Mouse (Mus musculus): ENCODE measurements around the gene Vpreb1. TPM values are rescaled to one million over a fixed set of nuclear protein-coding genes. Genes with fewer than 3 reads are reported as not detected.
"Not testable (repeated sequence)": the region's sequence is repeated elsewhere in the genome, so short reads cannot be mapped to it uniquely, and the experiment has no call there.

Vpreb1 gene
- total and polyA plus RNA-seq, 2 experiments from 2014 or later, result 0.44 TPM; not detected in 1

GRCm38 (mm10) chr16:16865217-16865616 is 5.4 kb downstream of the Vpreb1 start:
- no peaks in the 10 kb centered on the region for H3K27me3 ChIP-seq (ENCODE audit: control insufficient read depth, insufficient read depth, low read length)
- no peak overlapping the region for H3K4me2 ChIP-seq (ENCODE audit: low read depth, low read length)
- no peak overlapping the region for H3K27ac ChIP-seq (ENCODE audit: low read depth)
- H3K9me3 ChIP-seq (replicated peaks; ENCODE audit: control insufficient read depth, low read length), result no peaks in the 10 kb centered on the region
- ATAC-seq (ENCODE audit: insufficient read depth, low read depth), result no peak; the same call in 1 of the 2 replicates
- H3K4me3 ChIP-seq (ENCODE audit: low read depth, low read length), result no peak overlapping the region
- TF ChIP-seq EP300 (IDR thresholded peaks at IDR 0.05; ENCODE audit: low read depth) (no peak), CTCF (IDR thresholded peaks at IDR 0.05; ENCODE audit: low read depth) (no peak)
- peaks cover 2% of the 10 kb centered on the region; the same call in 1 of the 2 replicates for H3K4me1 ChIP-seq (ENCODE audit: control insufficient read depth, insufficient read depth)
- H3K36me3 ChIP-seq (replicated peaks; ENCODE audit: control insufficient read depth, insufficient read depth, low read length), result no peaks in the 10 kb centered on the region
- H3K9ac ChIP-seq (replicated peaks; ENCODE audit: low read depth, low read length), result no peak overlapping the region
- no peak for DNase-seq (ENCODE audit: low spot score)

GRCm38 (mm10) chr16:16863978-16864377 is 6.7 kb downstream of the Vpreb1 start, which contains the start of gene Igll1:
Gene Igll1 (minus strand): TSS chr16:16863985.
- Histone ChIP-seq H3K36me3 (replicated peaks; ENCODE audit: control insufficient read depth, insufficient read depth, low read length) (no peaks in the 10 kb centered on the region), H3K27ac (ENCODE audit: low read depth) (no peak within 1 kb of the TSS), H3K4me3 (ENCODE audit: low read depth, low read length) (no peak within 1 kb of the TSS), H3K9me3 (replicated peaks; ENCODE audit: control insufficient read depth, low read length) (no peaks in the 10 kb centered on the region), H3K9ac (replicated peaks; ENCODE audit: low read depth, low read length) (no peak within 1 kb of the TSS), H3K27me3 (ENCODE audit: control insufficient read depth, insufficient read depth, low read length) (no peaks in the 10 kb centered on the region), H3K4me1 (ENCODE audit: control insufficient read depth, insufficient read depth) (no peaks in the 10 kb centered on the region), H3K4me2 (ENCODE audit: low read depth, low read length) (no peak within 1 kb of the TSS)
- ATAC-seq (ENCODE audit: insufficient read depth, low read depth), result no peak
- no peak for DNase-seq (ENCODE audit: low spot score)
- WGBS, result 70% methylated on average over 2 of the region's 2 CpGs
- TF ChIP-seq EP300 (IDR thresholded peaks at IDR 0.05; ENCODE audit: low read depth), result no peak

- no peak overlapping the region for H3K9ac ChIP-seq (replicated peaks; ENCODE audit: low read depth, low read length)
- WGBS, result 63% methylated on average over 3 of the region's 3 CpGs
- no peak overlapping the region for H3K27ac ChIP-seq (ENCODE audit: low read depth)
- ATAC-seq (ENCODE audit: insufficient read depth, low read depth) (no peak), DNase-seq (ENCODE audit: low spot score) (no peak)
- H3K9me3 ChIP-seq (replicated peaks; ENCODE audit: control insufficient read depth, low read length), result no peaks in the 10 kb centered on the region
- H3K27me3 ChIP-seq (ENCODE audit: control insufficient read depth, insufficient read depth, low read length), result no peaks in the 10 kb centered on the region
- no peak overlapping the region for H3K4me3 ChIP-seq (ENCODE audit: low read depth, low read length)
- no peaks in the 10 kb centered on the region for H3K4me1 ChIP-seq (ENCODE audit: control insufficient read depth, insufficient read depth)
- H3K36me3 ChIP-seq (replicated peaks; ENCODE audit: control insufficient read depth, insufficient read depth, low read length), result no peaks in the 10 kb centered on the region
- no peak overlapping the region for H3K4me2 ChIP-seq (ENCODE audit: low read depth, low read length)
- TF ChIP-seq EP300 (IDR thresholded peaks at IDR 0.05; ENCODE audit: low read depth) (no peak), CTCF (IDR thresholded peaks at IDR 0.05; ENCODE audit: low read depth) (no peak)
Observed at GRCm38 (mm10) chr16:16862288-16862687, 8.4 kb downstream of the Vpreb1 start.

- no peak for ATAC-seq (ENCODE audit: insufficient read depth, low read depth)
- WGBS, result 62% methylated on average over 13 of the region's 13 CpGs
- H3K36me3 ChIP-seq (replicated peaks; ENCODE audit: control insufficient read depth, insufficient read depth, low read length), result no peaks in the 10 kb centered on the region
Observed at GRCm38 (mm10) chr16:16856731-16857476, 13.7 kb downstream of the Vpreb1 start.

GRCm38 (mm10) chr16:16856054-16856453 is 14.6 kb downstream of the Vpreb1 start:
- H3K36me3 ChIP-seq (replicated peaks; ENCODE audit: control insufficient read depth, insufficient read depth, low read length); H3K4me1 ChIP-seq (ENCODE audit: control insufficient read depth, insufficient read depth); DNase-seq (ENCODE audit: low spot score); H3K27ac ChIP-seq (ENCODE audit: low read depth); H3K9me3 ChIP-seq (replicated peaks; ENCODE audit: control insufficient read depth, low read length); H3K9ac ChIP-seq (replicated peaks; ENCODE audit: low read depth, low read length); H3K4me3 ChIP-seq (ENCODE audit: low read depth, low read length); H3K27me3 ChIP-seq (ENCODE audit: control insufficient read depth, insufficient read depth, low read length); ATAC-seq (ENCODE audit: insufficient read depth, low read depth); H3K4me2 ChIP-seq (ENCODE audit: low read depth, low read length): not testable (repeated sequence)
- 75% methylated on average over 9 of the region's 9 CpGs for WGBS

More at GRCm38 (mm10) chr16:16856731-16857476, 13.7 kb downstream of the Vpreb1 start:
- no peak overlapping the region for H3K9ac ChIP-seq (replicated peaks; ENCODE audit: low read depth, low read length)
- H3K27ac ChIP-seq (ENCODE audit: low read depth), result no peak overlapping the region
- H3K9me3 ChIP-seq (replicated peaks; ENCODE audit: control insufficient read depth, low read length), result no peaks in the 10 kb centered on the region
- no peak overlapping the region for H3K4me3 ChIP-seq (ENCODE audit: low read depth, low read length)
- DNase-seq (ENCODE audit: low spot score), result no peak
- no peaks in the 10 kb centered on the region for H3K27me3 ChIP-seq (ENCODE audit: control insufficient read depth, insufficient read depth, low read length)
- H3K4me2 ChIP-seq (ENCODE audit: low read depth, low read length), result no peak overlapping the region
- TF ChIP-seq EP300 (IDR thresholded peaks at IDR 0.05; ENCODE audit: low read depth) (no peak), CTCF (IDR thresholded peaks at IDR 0.05; ENCODE audit: low read depth) (no peak)
- no peaks in the 10 kb centered on the region for H3K4me1 ChIP-seq (ENCODE audit: control insufficient read depth, insufficient read depth)

GRCm38 (mm10) chr16:16855541-16855940 is 15.1 kb downstream of the Vpreb1 start:
- Histone ChIP-seq H3K4me2 (ENCODE audit: low read depth, low read length) (no peak overlapping the region), H3K36me3 (replicated peaks; ENCODE audit: control insufficient read depth, insufficient read depth, low read length) (no peaks in the 10 kb centered on the region), H3K27me3 (ENCODE audit: control insufficient read depth, insufficient read depth, low read length) (no peaks in the 10 kb centered on the region), H3K4me1 (ENCODE audit: control insufficient read depth, insufficient read depth) (no peaks in the 10 kb centered on the region), H3K9ac (replicated peaks; ENCODE audit: low read depth, low read length) (no peak overlapping the region), H3K27ac (ENCODE audit: low read depth) (no peak overlapping the region), H3K9me3 (replicated peaks; ENCODE audit: control insufficient read depth, low read length) (no peaks in the 10 kb centered on the region), H3K4me3 (ENCODE audit: low read depth, low read length) (no peak overlapping the region)
- no peak for TF ChIP-seq EP300 (IDR thresholded peaks at IDR 0.05; ENCODE audit: low read depth)
- 93% methylated on average over 1 of the region's 1 CpGs for WGBS
- no peak for DNase-seq (ENCODE audit: low spot score)
- no peak for ATAC-seq (ENCODE audit: insufficient read depth, low read depth)
